Mouse (Mus musculus) bone marrow macrophage, adult 2 months (primary cell): ENCODE measurements at regions not wholly inside any gene's neighbourhood (a gene's known extent, or its start where the extent isn't known, plus 50 kb on each side); places are given as distances from the start of the nearest gene placed in this dataset.
"Not testable (repeated sequence)": the region's sequence is repeated elsewhere in the genome, so short reads cannot be mapped to it uniquely, and the experiment has no call there.

ENCODE experiments used
- H3K27ac ChIP-seq: 2 replicates; pipeline ENCODE4 v1.5.1; 2012; ENCODE audit warnings: low read depth, low read length; ENCODE audit not compliant: insufficient read depth
- H3K4me1 ChIP-seq: 2 replicates; pipeline ENCODE4 v1.6.1; 2012; ENCODE audit warnings: low read length; ENCODE audit not compliant: control insufficient read depth, insufficient read depth
- H3K4me3 ChIP-seq: 2 replicates; pipeline ENCODE4 v1.5.1; 2012; ENCODE audit warnings: mild to moderate bottlenecking, low read length, moderate library complexity; ENCODE audit not compliant: insufficient read depth
- CTCF ChIP-seq: IDR thresholded peaks from 2 replicates; pipeline ENCODE4 v1.5.1; 2012; ENCODE audit warnings: low read depth, mild to moderate bottlenecking, low read length, moderate library complexity
- POLR2A ChIP-seq: IDR thresholded peaks from 2 replicates; pipeline ENCODE4 v1.6.1; 2012; ENCODE audit warnings: mild to moderate bottlenecking, low read depth, low read length, borderline replicate concordance

- Histone ChIP-seq H3K4me1 (no peaks in the 10 kb centered on the region), H3K27ac (no peak overlapping the region), H3K4me3 (no peak overlapping the region)
- TF ChIP-seq CTCF, result no peak
- no peak for TF ChIP-seq POLR2A
Measured at GRCm38 (mm10) chr15:11487268-11487783, 87.9 kb upstream of the Tars start.

GRCm38 (mm10) chr15:11483916-11484315 lies 84.5 kb upstream of the Tars start:
- Histone ChIP-seq H3K4me1 (no peaks in the 10 kb centered on the region), H3K4me3 (no peak overlapping the region), H3K27ac (no peak overlapping the region)
- TF ChIP-seq POLR2A (no peak), CTCF (no peak)

DNA sequence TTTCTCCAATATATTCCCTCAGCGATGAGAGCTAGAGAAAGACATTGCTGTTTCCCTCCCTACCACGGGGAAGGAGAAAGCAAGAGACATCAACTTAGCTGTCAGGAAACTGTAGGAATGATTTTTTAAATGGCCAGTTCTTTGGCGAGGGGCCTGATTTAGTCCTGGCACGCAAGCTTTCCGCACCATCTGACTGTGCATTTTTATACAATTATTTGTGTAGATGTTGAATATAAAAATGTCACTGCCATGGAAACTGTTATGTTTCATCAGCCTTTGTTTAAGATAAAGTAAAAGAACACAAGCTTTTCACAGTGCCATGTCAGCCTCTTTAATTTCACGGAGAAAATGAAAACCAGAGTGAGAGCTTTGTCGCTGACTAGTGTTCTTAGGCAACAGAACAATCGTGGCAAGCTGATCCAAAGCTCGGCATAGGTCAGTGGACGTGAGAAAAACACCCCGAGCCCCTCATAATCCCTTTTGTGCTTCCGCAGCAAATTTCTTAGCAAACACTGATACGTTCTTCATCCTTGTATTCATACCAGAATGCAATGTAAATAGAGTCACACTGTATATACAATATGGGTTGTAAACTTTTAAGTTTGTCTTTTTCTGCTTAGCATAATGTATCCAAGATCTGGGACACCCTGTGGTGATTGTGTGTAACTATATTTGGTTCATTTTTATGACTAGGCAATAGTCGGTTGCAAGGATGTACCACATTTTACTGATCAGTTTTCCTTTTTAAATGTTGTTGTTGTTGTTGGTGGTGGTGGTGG lies 79.9 kb upstream of the Tars start:
- H3K4me1 ChIP-seq, result no peaks in the 10 kb centered on the region
- H3K27ac ChIP-seq, result no peak overlapping the region
- no peak for TF ChIP-seq POLR2A
- no peak for TF ChIP-seq CTCF
- no peak overlapping the region for H3K4me3 ChIP-seq

DNA sequence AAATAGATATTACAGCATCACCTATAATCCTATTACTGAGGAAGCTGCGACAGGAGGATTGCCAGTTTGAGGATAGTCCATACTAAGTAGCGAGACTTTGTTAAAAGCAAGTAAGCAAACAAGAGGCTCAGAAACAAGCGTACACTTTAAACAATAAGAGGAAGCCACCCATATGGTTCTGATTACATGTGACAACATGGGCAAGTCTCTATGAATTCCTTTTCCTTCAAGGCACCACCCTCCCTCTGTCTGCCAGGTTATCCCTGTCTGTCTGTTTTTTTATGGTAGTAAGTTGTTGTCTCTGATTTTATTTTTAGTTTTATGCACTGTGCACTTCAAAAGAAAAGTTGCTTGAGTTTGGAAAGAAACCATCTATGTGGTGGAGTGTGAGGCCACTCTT lies 76.8 kb upstream of the Tars start:
- TF ChIP-seq POLR2A, result no peak
- no peak for TF ChIP-seq CTCF
- no peak overlapping the region for H3K27ac ChIP-seq
- H3K4me1 ChIP-seq, result no peaks in the 10 kb centered on the region
- no peak overlapping the region for H3K4me3 ChIP-seq

- TF ChIP-seq CTCF (no peak), POLR2A (no peak)
- H3K4me1 ChIP-seq, result no peaks in the 10 kb centered on the region
- no peak overlapping the region for H3K27ac ChIP-seq
- H3K4me3 ChIP-seq, result no peak overlapping the region
Measured at GRCm38 (mm10) chr15:11463341-11463740, 63.9 kb upstream of the Tars start.

- H3K27ac ChIP-seq, H3K4me1 ChIP-seq, H3K4me3 ChIP-seq: not testable (repeated sequence)
Measured at GRCm38 (mm10) chr15:11461575-11461974, 62.1 kb upstream of the Tars start.

- H3K4me1 ChIP-seq, result no peaks in the 10 kb centered on the region
- no peak for TF ChIP-seq CTCF
- TF ChIP-seq POLR2A, result no peak
Measured at GRCm38 (mm10) chr15:11459306-11459705, 59.8 kb upstream of the Tars start.

DNA sequence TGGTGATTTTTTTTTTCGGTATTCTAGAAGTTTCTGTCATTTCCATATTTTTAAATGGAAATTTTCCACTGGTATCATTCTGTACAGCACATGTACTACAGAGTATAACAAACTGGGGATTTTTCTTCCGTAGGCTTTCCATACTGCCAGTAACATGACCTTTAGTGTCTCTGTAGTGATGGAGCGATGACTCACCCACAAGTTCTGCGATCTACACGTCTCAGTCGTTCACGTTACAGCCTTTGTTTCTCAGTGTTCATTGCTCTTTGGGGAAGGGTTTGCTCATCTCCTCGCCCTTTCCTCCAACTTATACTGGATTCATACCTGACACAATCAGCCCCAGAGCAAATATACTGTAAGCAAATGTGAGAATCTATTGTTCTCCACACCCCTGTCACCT lies 57.8 kb upstream of the Tars start:
- TF ChIP-seq CTCF (no peak), POLR2A (no peak)
- no peak overlapping the region for H3K4me3 ChIP-seq
- no peak overlapping the region for H3K27ac ChIP-seq
- no peaks in the 10 kb centered on the region for H3K4me1 ChIP-seq

More at GRCm38 (mm10) chr15:11459306-11459705, 59.8 kb upstream of the Tars start:
- no peak overlapping the region for H3K27ac ChIP-seq
- no peak overlapping the region for H3K4me3 ChIP-seq

DNA sequence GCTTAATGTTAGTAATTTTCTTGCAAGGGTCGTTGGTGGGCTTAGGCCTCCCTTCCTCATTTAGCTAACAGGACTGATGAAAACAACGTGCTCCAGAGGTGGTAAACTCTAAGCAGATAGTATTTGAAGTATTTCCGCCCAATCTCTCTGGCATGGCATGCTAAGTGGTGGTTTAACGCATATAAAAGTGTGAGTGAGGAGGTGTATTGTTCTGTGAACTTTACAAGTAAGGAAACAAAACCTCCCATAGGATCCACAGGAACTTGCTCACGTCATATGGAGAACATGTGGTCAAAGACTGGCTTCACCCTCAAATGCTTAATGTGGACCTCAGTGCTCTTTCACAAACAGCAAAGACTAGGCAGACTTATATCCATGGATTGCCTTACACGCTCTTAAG lies 56.5 kb upstream of the Tars start:
- no peak overlapping the region for H3K27ac ChIP-seq
- TF ChIP-seq CTCF (no peak), POLR2A (no peak)
- no peak overlapping the region for H3K4me3 ChIP-seq
- H3K4me1 ChIP-seq, result no peaks in the 10 kb centered on the region

DNA sequence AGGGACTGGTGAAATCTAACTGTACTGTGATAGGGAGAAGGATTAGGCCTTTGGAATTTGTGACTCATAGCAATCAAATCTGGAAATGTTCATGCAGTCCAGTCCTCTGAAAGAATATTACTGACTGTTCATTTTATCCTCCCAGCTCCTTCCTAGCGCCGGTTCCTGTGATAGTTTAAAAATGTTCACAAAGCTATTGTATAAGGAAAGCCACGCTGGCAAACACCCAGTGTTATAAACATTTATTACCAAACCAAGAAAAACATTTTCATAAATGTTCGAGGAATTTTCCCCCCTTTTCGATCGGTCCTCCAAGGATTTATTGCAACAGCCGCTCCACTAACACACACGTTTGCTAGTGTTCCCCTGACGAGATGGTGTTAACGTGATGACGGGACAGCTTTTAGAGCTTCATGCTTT lies 55.9 kb upstream of the Tars start:
- Histone ChIP-seq H3K27ac (no peak overlapping the region), H3K4me3 (no peak overlapping the region), H3K4me1 (no peaks in the 10 kb centered on the region)
- TF ChIP-seq POLR2A (no peak), CTCF (no peak)
